Mouse (Mus musculus): Measurements from ENCODE around the gene Ccdc106. TPM values are rescaled to one million over a fixed set of nuclear protein-coding genes. Genes with fewer than 3 reads are reported as not detected.

Ccdc106 gene
- 10 to 100 TPM; 57.8 to 61.1 TPM for total RNA-seq (2021)
- long read RNA-seq, experiment 1, transcript Ccdc106-201 (5 exons, 1,534 nt): major isoform, 11 of 49 reads
- long read RNA-seq, experiment 1, partial matches to known transcripts: 6 of 49 reads
- long read RNA-seq, experiment 1, other reads (novel, unspliced or antisense): 29 of 49 reads
- long read RNA-seq, experiment 2, transcript Ccdc106-201 (5 exons, 1,534 nt): major isoform, 12 of 51 reads
- long read RNA-seq, experiment 2, partial matches to known transcripts: 12 of 51 reads
- long read RNA-seq, experiment 2, other reads (novel, unspliced or antisense): 24 of 51 reads

GRCm38 (mm10) chr7:5020000-5020681 is at the start of gene Ccdc106, which contains the start of gene Zfp865:
TSS of gene Ccdc106 (plus strand) at chr7:5020553.
TSS of gene Zfp865 (plus strand) at chr7:5020376.
- TF ChIP-seq CTCF (conservative IDR thresholded peaks at IDR 0.05): 0 out of 2 replicates have a peak, but pooled peaks have one; percentile 6
- DNase-seq (ENCODE audit: low spot score in 2 of 2): peak; percentile 99
- Histone ChIP-seq H3K27ac (peak within 1 kb of the TSS; percentile 96), H3K4me3 (peak within 1 kb of the TSS; percentile 92)

GRCm38 (mm10) chr7:4971068-4971467 is 49.3 kb upstream of the Ccdc106 start, which contains the start of gene Sbk3:
TSS of gene Sbk3 (minus strand) at chr7:4971168.
- no peak for DNase-seq (ENCODE audit: low spot score in 2 of 2)

GRCm38 (mm10) chr7:4971710-4972109 is 48.6 kb upstream of the Ccdc106 start:
- TF ChIP-seq CTCF (conservative IDR thresholded peaks at IDR 0.05): no peak
- no peak for DNase-seq (ENCODE audit: low spot score in 2 of 2)

More at GRCm38 (mm10) chr7:4971068-4971467, 49.3 kb upstream of the Ccdc106 start, which contains the start of gene Sbk3:
- no peak for TF ChIP-seq CTCF (conservative IDR thresholded peaks at IDR 0.05)
- Histone ChIP-seq H3K27ac (no peak within 1 kb of the TSS), H3K4me3 (no peak within 1 kb of the TSS)

GRCm38 (mm10) chr7:4972321-4973047 is 47.9 kb upstream of the Ccdc106 start:
- no peak overlapping the region for H3K27ac ChIP-seq
- no peak overlapping the region for H3K4me3 ChIP-seq
- no peak for DNase-seq (ENCODE audit: low spot score in 2 of 2)
- TF ChIP-seq CTCF (conservative IDR thresholded peaks at IDR 0.05): no peak

More at GRCm38 (mm10) chr7:4971710-4972109, 48.6 kb upstream of the Ccdc106 start:
- Histone ChIP-seq H3K4me3 (no peak overlapping the region), H3K27ac (no peak overlapping the region)

- TF ChIP-seq CTCF (conservative IDR thresholded peaks at IDR 0.05): no peak
- no peak overlapping the region for H3K4me3 ChIP-seq
- no peak overlapping the region for H3K27ac ChIP-seq
- DNase-seq (ENCODE audit: low spot score in 2 of 2): no peak
Observed at GRCm38 (mm10) chr7:4975455-4975854, 44.9 kb upstream of the Ccdc106 start.

GRCm38 (mm10) chr7:4976832-4977231 is 43.5 kb upstream of the Ccdc106 start:
- no peak for DNase-seq (ENCODE audit: low spot score in 2 of 2)
- peak; percentile 44 for TF ChIP-seq CTCF (conservative IDR thresholded peaks at IDR 0.05)
- H3K27ac ChIP-seq: no peak overlapping the region
- no peak overlapping the region for H3K4me3 ChIP-seq

GRCm38 (mm10) chr7:4988250-4988649 is 32.1 kb upstream of the Ccdc106 start:
- DNase-seq (ENCODE audit: low spot score in 2 of 2): no peak
- H3K27ac ChIP-seq: no peak overlapping the region
- H3K4me3 ChIP-seq: no peak overlapping the region
- TF ChIP-seq CTCF (conservative IDR thresholded peaks at IDR 0.05): no peak

GRCm38 (mm10) chr7:4993347-4993998 is 26.9 kb upstream of the Ccdc106 start:
- Histone ChIP-seq H3K27ac (no peak overlapping the region), H3K4me3 (no peak overlapping the region)
- no peak for TF ChIP-seq CTCF (conservative IDR thresholded peaks at IDR 0.05)

GRCm38 (mm10) chr7:4993999-4994788 is 26.2 kb upstream of the Ccdc106 start:
- DNase-seq (ENCODE audit: low spot score in 2 of 2): no peak

More at GRCm38 (mm10) chr7:4993347-4993998, 26.9 kb upstream of the Ccdc106 start:
- DNase-seq (ENCODE audit: low spot score in 2 of 2): no peak

GRCm38 (mm10) chr7:4995268-4996002 is 24.9 kb upstream of the Ccdc106 start:
- Histone ChIP-seq H3K4me3 (peak overlapping the region; percentile 79), H3K27ac (peak overlapping the region; percentile 94)
- DNase-seq (ENCODE audit: low spot score in 2 of 2): no peak
- no peak for TF ChIP-seq CTCF (conservative IDR thresholded peaks at IDR 0.05)

More at GRCm38 (mm10) chr7:4993999-4994788, 26.2 kb upstream of the Ccdc106 start:
- H3K4me3 ChIP-seq: no peak overlapping the region; the same call in 1 of the 2 replicates
- H3K27ac ChIP-seq: no peak overlapping the region
- TF ChIP-seq CTCF (conservative IDR thresholded peaks at IDR 0.05): no peak

All from layer of hippocampus, adult 2 months (tissue).